Mouse (Mus musculus) CH12.LX (cell line): ENCODE results near the gene Actr2. TPM values are rescaled to one million over a fixed set of nuclear protein-coding genes. Genes with fewer than 3 reads are reported as not detected.
A peak's percentile ranks its signal among the peaks of the same experiment; 100 is the strongest.

Experiments used
- DNase-seq: peaks from one replicate; pipeline ENCODE4 v3.0.0-alpha.2; 2013; ENCODE audit errors: extremely low read depth
- H3K27ac ChIP-seq: 2 replicates; pipeline ENCODE4 v1.5.1; 2012; ENCODE audit warnings: low read depth, mild to moderate bottlenecking, control low read depth, moderate library complexity; ENCODE audit not compliant: insufficient read depth
- H3K27me3 ChIP-seq: replicated peaks from 2 replicates; pipeline ENCODE3; 2012; ENCODE audit warnings: inconsistent platforms
- H3K36me3 ChIP-seq, 2 experiments: replicated peaks in 1 of 2; 2 replicates each; pipeline versions ENCODE3 to v1.6.1; 2012; ENCODE audit warnings: inconsistent platforms in 1 of 2, low read length in 1 of 2, mild to moderate bottlenecking in 1 of 2, mixed read lengths in 1 of 2, moderate library complexity in 1 of 2; ENCODE audit not compliant: control insufficient read depth in 1 of 2, insufficient read depth in 1 of 2
- H3K4me1 ChIP-seq, 2 experiments: 2 replicates each; pipeline ENCODE4 v1.6.1; 2012; ENCODE audit warnings: inconsistent platforms in 1 of 2, moderate library complexity in 1 of 2; ENCODE audit not compliant: insufficient read depth in 2 of 2, control insufficient read depth in 1 of 2
- H3K4me2 ChIP-seq: 2 replicates; pipeline ENCODE4 v1.6.1; 2012; ENCODE audit warnings: low read depth, mild to moderate bottlenecking, control low read depth; ENCODE audit not compliant: poor library complexity, insufficient read depth, severe bottlenecking
- H3K4me3 ChIP-seq, 3 experiments: fragments of 150-350 bp in 1 of 3; sonication (generic) in 1 of 3; replicated peaks in 1 of 3; 2 replicates each; pipeline versions ENCODE3 to v1.5.1; 2011 to 2012; ENCODE audit warnings: low read depth in 2 of 3, low read length in 2 of 3, mild to moderate bottlenecking in 2 of 3, moderate library complexity in 2 of 3, control low read depth in 1 of 3, improper control_type of control experiment in 1 of 3, inconsistent platforms in 1 of 3, mixed read lengths in 1 of 3; ENCODE audit not compliant: poor library complexity in 1 of 3
- H3K79me2 ChIP-seq: replicated peaks from 2 replicates; pipeline ENCODE4 v1.6.1; 2012; ENCODE audit warnings: mild to moderate bottlenecking, moderate library complexity; ENCODE audit not compliant: control insufficient read depth, poor library complexity, insufficient read depth, severe bottlenecking; ENCODE audit errors: extremely low read depth
- H3K9ac ChIP-seq: 2 replicates; pipeline ENCODE4 v1.6.1; 2012; ENCODE audit warnings: low read depth, mild to moderate bottlenecking, control low read depth, moderate library complexity; ENCODE audit not compliant: insufficient read depth
- H3K9me3 ChIP-seq: replicated peaks from 2 replicates; pipeline ENCODE3; 2012; ENCODE audit warnings: low read length, inconsistent platforms, mixed read lengths
- BHLHE40 ChIP-seq: IDR thresholded peaks from 2 replicates; pipeline ENCODE4 v1.6.1; 2011; ENCODE audit warnings: mild to moderate bottlenecking, low read depth, low read length, improper control_type of control experiment
- CHD2 ChIP-seq: IDR thresholded peaks from 2 replicates; pipeline ENCODE4 v1.6.1; 2011; ENCODE audit warnings: low read length, improper control_type of control experiment
- ELF1 ChIP-seq: IDR thresholded peaks from 2 replicates; pipeline ENCODE4 v1.6.1; 2014; ENCODE audit warnings: low read depth, mild to moderate bottlenecking, inconsistent platforms, low read length, improper control_type of control experiment
- EP300 ChIP-seq: IDR thresholded peaks from 2 replicates; pipeline ENCODE4 v1.6.1; 2011; ENCODE audit warnings: low read length, improper control_type of control experiment
- ETS1 ChIP-seq: conservative IDR thresholded peaks from 2 replicates; pipeline ENCODE4 v1.6.1; 2012; ENCODE audit warnings: low read depth, mild to moderate bottlenecking, inconsistent platforms, low read length, improper control_type of control experiment, moderate library complexity
- JUND ChIP-seq: conservative IDR thresholded peaks from 2 replicates; pipeline ENCODE4 v1.6.1; 2011; ENCODE audit warnings: low read depth, low read length, improper control_type of control experiment
- MYC ChIP-seq: IDR thresholded peaks from 2 replicates; pipeline ENCODE4 v1.6.1; 2011; ENCODE audit warnings: low read depth, mild to moderate bottlenecking, improper control_type of control experiment, low read length
- UBTF ChIP-seq: IDR thresholded peaks from 2 replicates; pipeline ENCODE4 v1.6.1; 2012; ENCODE audit warnings: low read depth, mild to moderate bottlenecking, inconsistent platforms, low read length, improper control_type of control experiment, moderate library complexity
- ZKSCAN1 ChIP-seq: IDR thresholded peaks from 2 replicates; pipeline ENCODE4 v1.6.1; 2012; ENCODE audit warnings: low read depth, inconsistent platforms, low read length, improper control_type of control experiment, borderline replicate concordance
- ZNF384 ChIP-seq: IDR thresholded peaks from 2 replicates; pipeline ENCODE4 v1.6.1; 2012; ENCODE audit warnings: low read depth, low read length, improper control_type of control experiment, inconsistent platforms
- dilution Hi-C: fragments of 300-500 bp; cut with MboI; formaldehyde crosslinking; loops from 2 replicates; pipeline ENCODE4 v1.14.3; 2020; ENCODE audit warnings: low sequenced_read_pairs; ENCODE audit not compliant: extremely low pct_unique_long_range_greater_than_20kb, extremely low pct_ligation_motif_present
- in situ Hi-C: fragments of 300-500 bp; cut with MboI; formaldehyde crosslinking; loops from 3 replicates; pipeline ENCODE4 v1.14.3; 2019; ENCODE audit warnings: low sequenced_read_pairs, low pct_ligation_motif_present, low pct_unique_long_range_greater_than_20kb, mixed read lengths
- polyA plus RNA-seq: library from polyadenylated mRNA; unstranded; fragments of >175 nt; gene quantifications from 2 replicates; pipeline ENCODE4 v1.2.1, GENCODE M21; 2012; ENCODE audit warnings: low read depth; ENCODE audit not compliant: insufficient read length
- total RNA-seq, 2 experiments: library from RNA; depleted of rRNA; stranded (reverse); fragments of 300-350 nt in 1 of 2; fragments of >200 nt in 1 of 2; gene quantifications; 2 replicates each; pipeline ENCODE4 v1.2.3; 2012 to 2014

Actr2 gene
- total and polyA plus RNA-seq, 3 experiments = 141 to 327 (median 189) TPM

- in situ Hi-C loops = no loop called here
- TF ChIP-seq UBTF (no peak), ZNF384 (peak; percentile 25; the same call in 1 of the 2 replicates)
- TF ChIP-seq, all 38 proteins: peak for 1
- DNase-seq = no peak
- dilution Hi-C loops = no loop called here
- Histone ChIP-seq H3K9me3 (no peaks in the 10 kb centered on the region), H3K4me1 (peaks cover 15 to 66% of the 10 kb centered on the region in 2 experiments), H3K27ac (no peak overlapping the region), H3K9ac (peak overlapping the region; percentile 1; the same call in 1 of the 2 replicates), H3K36me3 (peaks cover 13 to 50% of the 10 kb centered on the region in 2 experiments), H3K4me2 (peak overlapping the region; percentile 76; the same call in 1 of the 2 replicates), H3K27me3 (no peaks in the 10 kb centered on the region), H3K4me3 (no peak overlapping the region), H3K79me2 (peaks cover 95% of the 10 kb centered on the region)
These were observed 5.8 kb downstream of the Actr2 start for GRCm38 (mm10) chr11:20106946-20107345.

DNA sequence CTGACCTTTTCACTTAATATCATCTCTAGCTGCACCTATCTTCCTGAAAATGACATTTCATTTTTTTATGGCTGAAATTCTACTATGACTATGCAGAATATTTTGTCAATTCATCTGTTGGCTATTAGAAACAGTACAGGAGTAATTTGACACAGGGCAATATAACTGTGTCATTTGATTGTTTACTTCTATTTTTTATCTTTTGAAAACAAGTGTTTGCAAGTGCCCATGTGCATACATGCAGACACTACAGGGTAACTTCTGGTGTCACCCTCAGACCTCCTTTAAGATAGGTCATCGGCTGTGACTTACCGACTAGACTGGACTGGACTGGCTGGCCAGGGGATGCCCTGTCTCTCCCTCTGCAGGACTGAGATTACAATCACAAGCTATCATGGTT, 8.8 kb downstream of the Actr2 start:
- in situ Hi-C loops = no loop called here
- Histone ChIP-seq H3K9ac (no peak overlapping the region), H3K27me3 (no peaks in the 10 kb centered on the region), H3K79me2 (peaks cover 89% of the 10 kb centered on the region), H3K9me3 (no peaks in the 10 kb centered on the region), H3K4me3 (no peak overlapping the region), H3K4me2 (no peak overlapping the region), H3K4me1 (peaks cover 11 to 54% of the 10 kb centered on the region in 2 experiments), H3K27ac (no peak overlapping the region), H3K36me3 (peaks cover 22 to 67% of the 10 kb centered on the region in 2 experiments)
- no peak for DNase-seq
- no peak for TF ChIP-seq EP300
- dilution Hi-C loops = no loop called here

- Histone ChIP-seq H3K27ac (no peak overlapping the region), H3K9ac (no peak overlapping the region), H3K27me3 (no peaks in the 10 kb centered on the region), H3K4me3 (no peak overlapping the region), H3K36me3 (peaks cover 44 to 85% of the 10 kb centered on the region in 2 experiments), H3K4me1 (no peaks in the 10 kb centered on the region), H3K79me2 (peaks cover 28% of the 10 kb centered on the region), H3K9me3 (no peaks in the 10 kb centered on the region), H3K4me2 (no peak overlapping the region)
- dilution Hi-C loops (no loop called here), in situ Hi-C loops (no loop called here)
- TF ChIP-seq CHD2 (no peak), ETS1 (no peak)
- DNase-seq = no peak
These were observed 26.4 kb downstream of the Actr2 start for GRCm38 (mm10) chr11:20086306-20086705.

DNA sequence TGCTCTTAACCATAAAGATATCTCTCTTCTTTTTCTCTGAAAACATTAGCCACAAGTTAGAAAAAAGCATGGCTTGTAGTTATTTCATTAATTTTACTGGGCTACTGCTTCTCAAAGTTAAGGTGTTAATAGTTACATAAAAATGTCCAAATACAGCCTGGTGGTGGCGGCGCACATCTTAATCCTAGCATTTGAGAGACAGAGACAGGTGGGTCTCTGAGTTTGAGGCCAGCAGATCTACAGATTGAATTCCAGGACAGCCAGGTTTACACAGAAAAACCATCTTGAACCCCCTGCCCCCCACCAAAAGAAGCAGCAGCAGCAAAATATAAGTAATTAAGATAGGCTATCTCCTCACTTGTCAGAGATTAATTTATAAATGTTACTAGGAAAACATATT, 27.1 kb downstream of the Actr2 start:
- TF ChIP-seq ZKSCAN1 (no peak), MYC (no peak), ELF1 (no peak), EP300 (no peak), UBTF (no peak), BHLHE40 (no peak), JUND (no peak)
- Histone ChIP-seq H3K27me3 (no peaks in the 10 kb centered on the region), H3K4me1 (no peaks in the 10 kb centered on the region), H3K79me2 (peaks cover 27% of the 10 kb centered on the region), H3K36me3 (peaks cover 47 to 87% of the 10 kb centered on the region in 2 experiments), H3K4me3 (no peak overlapping the region), H3K9ac (no peak overlapping the region), H3K27ac (no peak overlapping the region), H3K4me2 (no peak overlapping the region), H3K9me3 (no peaks in the 10 kb centered on the region)
- in situ Hi-C loops (no loop called here), dilution Hi-C loops (no loop called here)
- no peak for DNase-seq
